Mouse (Mus musculus) adipocyte (in vitro differentiated cells): ENCODE measurements around the gene Cux2.

Source experiments
- DNase-seq: peaks from one replicate; pipeline ENCODE4 v3.0.0-alpha.2; 2016; ENCODE audit warnings: low spot score

Gene Cux2

GRCm38 (mm10) chr5:121818401-121818800 is 231.5 kb downstream of the Cux2 start:
- no peak for DNase-seq

DNA sequence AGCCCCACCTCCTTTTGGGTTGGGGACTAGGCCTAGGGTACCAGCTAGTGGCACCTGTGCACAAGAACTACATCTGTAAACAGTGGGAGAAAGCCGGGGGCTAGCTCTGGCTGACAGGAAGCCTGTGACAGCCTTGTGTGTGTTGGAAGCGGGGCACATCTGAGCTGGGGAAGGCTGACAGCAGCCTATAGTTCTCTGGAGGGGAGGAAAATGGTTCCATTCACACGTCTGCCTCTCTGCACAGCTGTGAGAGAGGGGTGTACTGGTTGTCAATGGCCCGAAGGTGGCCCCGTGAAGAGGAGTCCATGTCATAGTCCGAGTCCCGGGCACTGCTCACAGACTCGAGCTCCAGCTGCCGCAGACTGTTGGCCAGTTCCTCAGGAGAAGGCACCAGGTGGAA is 232.4 kb downstream of the Cux2 start:
- no peak for DNase-seq

DNA sequence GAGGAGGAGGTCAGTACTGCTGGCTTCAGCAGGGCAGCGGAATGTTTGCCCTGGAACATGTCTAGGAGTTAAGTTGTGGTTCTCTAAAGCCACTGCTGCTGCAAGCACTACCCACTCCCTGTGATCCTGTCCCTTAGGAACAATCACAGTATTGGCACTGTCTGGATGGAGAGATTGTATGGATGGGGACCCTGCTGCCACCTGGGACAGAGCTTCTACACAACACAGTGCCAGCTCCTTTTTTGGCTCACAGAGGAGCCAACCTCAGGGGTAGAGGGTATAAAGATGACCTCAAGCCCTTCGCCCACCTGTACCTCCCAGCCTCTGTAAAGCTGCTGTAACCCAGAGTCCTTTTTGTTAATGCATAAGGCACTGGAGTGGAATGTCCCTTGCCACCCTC is 233.3 kb downstream of the Cux2 start:
- DNase-seq = no peak

GRCm38 (mm10) chr5:121815867-121816380 is 234.0 kb downstream of the Cux2 start:
- DNase-seq = no peak

DNA sequence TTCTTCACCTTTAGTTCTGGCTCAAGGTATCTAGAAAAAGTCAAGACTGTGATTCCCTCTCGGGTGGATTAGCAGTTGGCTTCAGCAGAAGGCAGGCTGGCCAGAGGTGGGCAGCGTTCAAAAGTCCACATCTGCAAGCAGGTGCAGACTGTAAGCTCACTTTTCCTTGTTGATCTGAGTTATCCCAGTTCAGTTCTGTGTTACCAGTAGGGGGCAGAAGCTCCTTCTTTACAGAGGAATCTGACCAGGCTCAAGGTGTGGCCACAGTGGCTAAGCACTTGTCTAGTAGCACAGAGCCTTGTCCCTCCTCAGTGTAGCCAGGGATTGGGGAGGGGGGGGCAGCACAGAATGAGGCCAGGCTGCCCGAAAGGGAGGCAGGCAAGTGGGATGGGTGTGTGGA is 234.8 kb downstream of the Cux2 start:
- DNase-seq = peak; percentile 74

GRCm38 (mm10) chr5:121813744-121814143 is 236.2 kb downstream of the Cux2 start:
- no peak for DNase-seq

DNA sequence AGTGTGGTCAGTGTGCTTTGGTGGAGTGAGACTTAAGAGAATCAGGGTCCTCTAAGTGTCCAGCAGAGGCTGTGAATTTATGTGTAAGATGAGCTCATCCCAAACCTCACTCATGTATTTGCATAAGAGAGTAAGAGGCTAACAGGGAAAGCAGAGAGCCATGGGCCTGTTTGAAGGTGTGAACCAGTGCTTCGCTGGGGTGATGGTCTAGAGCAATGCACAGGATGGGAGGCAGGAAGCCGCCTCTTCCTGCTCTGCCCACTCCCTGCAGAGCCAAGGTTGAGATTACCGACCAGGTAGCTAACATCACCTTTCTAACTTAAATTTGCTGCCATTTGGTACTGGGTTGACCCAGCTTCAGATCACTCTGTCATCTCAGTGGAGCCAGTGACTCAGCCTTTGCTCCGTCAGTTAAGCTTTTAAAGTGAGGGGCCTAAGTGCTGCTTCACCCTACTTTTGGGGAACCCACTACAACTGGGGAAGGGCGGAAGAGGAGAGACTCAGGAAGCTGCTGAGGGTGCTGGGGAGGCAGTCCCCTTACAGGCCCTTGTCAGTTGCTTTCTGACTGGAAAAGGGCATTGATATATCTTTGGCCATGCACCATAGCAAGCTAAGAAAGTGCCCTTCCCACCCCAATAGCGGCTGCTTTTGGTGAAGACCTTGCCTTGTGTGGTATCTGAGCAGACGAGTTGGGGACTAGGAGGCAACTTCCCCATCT is 237.2 kb downstream of the Cux2 start:
- no peak for DNase-seq

DNA sequence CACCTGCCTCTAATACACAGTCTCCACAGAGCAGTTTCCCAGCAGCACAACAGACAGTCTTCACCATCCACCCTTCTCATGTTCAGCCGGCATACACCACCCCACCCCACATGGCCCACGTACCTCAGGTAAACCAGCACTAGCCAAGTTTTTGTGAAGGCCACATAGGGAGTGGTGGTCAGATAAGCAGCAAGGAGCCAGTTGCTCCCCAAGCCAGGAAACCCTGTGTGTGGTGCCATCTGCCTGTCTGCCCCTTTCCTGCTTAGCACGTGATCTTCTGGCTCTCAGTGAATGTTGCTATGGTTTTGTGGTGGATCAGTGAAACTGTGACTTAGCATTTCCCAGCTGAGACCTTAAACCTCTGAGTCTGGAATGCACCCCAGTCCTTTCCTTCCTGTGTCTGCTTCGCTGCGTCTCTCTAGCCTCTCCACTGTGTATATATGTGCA is 238.4 kb downstream of the Cux2 start:
- DNase-seq = no peak

DNA sequence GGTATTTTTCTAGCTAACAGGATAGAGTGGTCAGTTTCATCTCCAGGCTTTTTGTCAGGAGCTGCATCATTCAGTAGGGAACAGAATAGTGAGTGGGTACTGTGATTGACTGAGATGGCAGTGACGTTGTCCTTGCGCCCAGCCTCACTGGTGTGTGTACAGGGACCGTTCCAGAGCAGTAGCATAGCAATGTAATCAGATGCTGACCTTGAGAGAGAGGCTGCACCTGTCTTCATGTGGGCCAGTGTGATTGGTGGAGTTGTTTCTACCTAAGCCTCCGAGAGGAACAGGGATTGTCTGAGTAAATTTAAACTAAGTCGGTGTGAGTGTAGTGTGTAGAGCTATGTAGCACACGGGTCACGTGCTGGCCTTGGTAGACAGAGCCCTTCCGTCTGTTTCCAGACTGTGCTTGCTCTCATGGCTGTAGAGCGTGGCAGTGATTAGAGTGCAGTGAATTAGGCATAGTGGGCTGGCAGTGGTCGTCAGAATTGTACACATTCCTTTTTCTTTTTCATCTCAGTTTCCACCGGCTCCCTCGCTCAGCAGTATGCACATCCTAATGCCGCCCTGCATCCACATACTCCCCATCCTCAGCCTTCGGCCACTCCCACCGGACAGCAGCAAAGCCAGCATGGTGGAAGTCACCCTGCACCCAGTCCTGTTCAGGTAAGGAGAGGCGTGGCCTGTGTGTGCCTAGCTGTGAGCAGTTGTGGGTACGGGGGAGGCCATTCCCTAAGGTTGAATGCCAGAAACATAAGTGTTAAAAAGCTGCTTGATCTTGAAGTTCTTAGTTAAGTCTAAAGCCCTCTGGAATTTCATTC is 239.4 kb downstream of the Cux2 start:
- DNase-seq = no peak

GRCm38 (mm10) chr5:121809667-121810224 is 240.2 kb downstream of the Cux2 start:
- DNase-seq = no peak

DNA sequence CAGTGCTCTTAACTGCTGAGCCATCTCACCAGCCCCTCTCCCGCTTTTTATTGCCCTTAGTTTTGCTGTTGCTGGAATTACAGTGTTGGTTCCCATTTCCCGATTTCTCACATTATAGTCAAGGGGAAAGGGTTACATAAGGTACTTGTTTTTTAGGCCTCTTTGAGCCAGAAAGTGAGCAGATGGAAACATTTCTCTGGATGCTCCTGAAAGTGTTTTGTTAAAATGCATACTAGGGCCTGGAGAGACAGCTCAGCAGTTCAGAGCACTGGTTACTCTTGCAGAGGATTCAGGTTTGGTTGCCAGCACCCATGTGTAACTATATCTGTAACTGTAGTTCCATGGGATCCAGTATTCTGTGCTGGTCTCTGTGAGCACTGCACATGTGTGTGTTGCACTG is 241.7 kb downstream of the Cux2 start:
- no peak for DNase-seq

GRCm38 (mm10) chr5:121807186-121807585 is 242.7 kb downstream of the Cux2 start:
- no peak for DNase-seq
